Mouse (Mus musculus): Measurements from ENCODE around the gene Sh3bgrl2. TPM values are rescaled to one million over a fixed set of nuclear protein-coding genes. Genes with fewer than 3 reads are reported as not detected.
"Not testable (repeated sequence)": the region's sequence is repeated elsewhere in the genome, so short reads cannot be mapped to it uniquely, and the experiment has no call there.

Sh3bgrl2 gene
- 3.4 TPM for polyA plus RNA-seq (2012; fragmentation: generic; extraction: Trizol)
- long read RNA-seq, experiment 1: 0 reads
- long read RNA-seq, experiment 2, full-length matches to known transcripts: 68 of 74 reads
- long read RNA-seq, experiment 2, partial matches to known transcripts: 0 of 74 reads
- long read RNA-seq, experiment 2, other reads (novel, unspliced or antisense): 6 of 74 reads

DNA sequence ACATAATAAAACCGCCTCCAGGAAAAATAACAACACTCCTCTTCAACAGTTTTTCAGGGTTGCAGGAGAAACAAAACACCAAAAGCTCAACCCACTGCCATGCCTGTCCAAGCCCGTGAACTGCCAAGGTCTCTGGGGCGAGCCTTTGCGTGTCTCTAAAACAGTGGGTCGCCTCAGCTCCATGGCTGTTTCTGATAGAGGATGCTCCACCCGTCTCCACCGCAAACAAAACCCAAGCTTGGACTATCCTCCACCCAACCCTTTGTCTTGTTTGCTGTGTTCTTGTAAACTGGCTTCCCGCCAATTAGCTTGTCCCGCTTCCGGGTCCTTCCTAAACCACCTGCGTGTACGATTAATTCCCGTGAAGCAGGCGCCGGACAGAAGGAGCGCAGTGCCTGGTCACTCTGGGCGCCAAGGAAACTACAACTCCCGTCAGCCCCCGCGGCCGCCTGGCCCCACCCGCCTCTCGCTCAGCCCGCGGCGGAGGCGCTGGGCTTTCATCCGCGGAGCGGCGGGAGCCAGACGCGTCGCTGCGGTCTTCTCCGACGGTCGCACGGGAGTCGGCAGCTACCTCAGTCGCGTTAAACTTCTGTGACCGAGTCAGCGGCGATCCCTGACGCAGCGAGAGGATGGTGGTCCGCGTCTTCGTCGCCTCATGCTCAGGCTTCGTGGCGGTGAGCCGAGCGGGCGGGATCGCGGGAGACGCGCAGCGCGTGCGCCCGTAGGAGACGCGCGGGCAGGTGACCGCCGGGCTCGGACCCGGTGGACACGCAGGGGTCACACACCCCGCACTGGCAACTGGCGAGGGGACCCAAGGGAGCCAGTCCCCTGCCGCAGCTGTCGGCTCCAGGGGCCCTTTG lies at the start of gene Sh3bgrl2:
Gene Sh3bgrl2, plus strand, starts transcription at position 498 of the 860 bp plus-strand sequence.
- no peaks in the 10 kb centered on the region for H3K36me3 ChIP-seq (ENCODE audit: control insufficient read depth, insufficient read depth)
- H3K79me2 ChIP-seq (ENCODE audit: control insufficient read depth, insufficient read depth): no peaks in the 10 kb centered on the region
- H3K27me3 ChIP-seq (ENCODE audit: control insufficient read depth, insufficient read depth, insufficient read length): no peaks in the 10 kb centered on the region
- no peak for TF ChIP-seq FOSL1 (IDR thresholded peaks at IDR 0.05; ENCODE audit: insufficient read depth, low read length, poor library complexity, severe bottlenecking)
- TF ChIP-seq CEBPB (IDR thresholded peaks at IDR 0.05; ENCODE audit: low read depth): no peak
- TF ChIP-seq USF1 (IDR thresholded peaks at IDR 0.05; ENCODE audit: low read depth): no peak
- no peak for TF ChIP-seq MYOD1 (IDR thresholded peaks at IDR 0.05; ENCODE audit: control insufficient read depth, insufficient read length, low read depth)
- TF ChIP-seq MAX (IDR thresholded peaks at IDR 0.05): no peak
- TF ChIP-seq MYOG (IDR thresholded peaks at IDR 0.05; ENCODE audit: control insufficient read depth, extremely low read depth, insufficient read length): no peak
- TF ChIP-seq CTCF (IDR thresholded peaks at IDR 0.05; ENCODE audit: control insufficient read depth, insufficient read depth, insufficient read length): no peak
- H3ac ChIP-seq (ENCODE audit: control insufficient read depth, insufficient read length, low read depth): peak within 1 kb of the TSS; percentile 87
- no peaks in the 10 kb centered on the region for H3K79me3 ChIP-seq (ENCODE audit: low read depth)
- peak within 1 kb of the TSS; percentile 41 for H3K4me3 ChIP-seq (ENCODE audit: insufficient read depth, poor library complexity, severe bottlenecking)

DNA sequence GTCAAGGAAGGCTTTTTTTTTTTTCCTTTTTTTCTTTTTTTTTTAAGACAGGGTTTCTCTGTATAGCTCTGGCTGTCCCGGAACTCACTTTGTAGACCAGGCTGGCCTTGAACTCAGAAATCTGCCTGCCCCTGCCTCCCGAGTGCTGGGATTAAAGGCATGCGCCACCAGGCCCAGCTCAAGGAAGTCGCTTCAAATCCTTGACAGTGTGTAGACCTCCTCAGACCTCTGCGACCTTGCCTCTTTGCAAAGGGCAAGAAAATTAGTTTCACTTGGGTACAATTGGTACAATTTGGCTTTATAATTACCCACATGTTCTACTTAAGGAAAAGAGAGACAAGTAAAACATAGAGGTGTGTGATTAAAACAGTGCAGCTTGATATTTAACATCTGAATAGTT lies 29.0 kb upstream of the Sh3bgrl2 start:
- H3K79me3 ChIP-seq (ENCODE audit: low read depth); H3ac ChIP-seq (ENCODE audit: control insufficient read depth, insufficient read length, low read depth); H3K27me3 ChIP-seq (ENCODE audit: control insufficient read depth, insufficient read depth, insufficient read length); H3K79me2 ChIP-seq (ENCODE audit: control insufficient read depth, insufficient read depth); H3K36me3 ChIP-seq (ENCODE audit: control insufficient read depth, insufficient read depth); H3K4me3 ChIP-seq (ENCODE audit: insufficient read depth, poor library complexity, severe bottlenecking): not testable (repeated sequence)

DNA sequence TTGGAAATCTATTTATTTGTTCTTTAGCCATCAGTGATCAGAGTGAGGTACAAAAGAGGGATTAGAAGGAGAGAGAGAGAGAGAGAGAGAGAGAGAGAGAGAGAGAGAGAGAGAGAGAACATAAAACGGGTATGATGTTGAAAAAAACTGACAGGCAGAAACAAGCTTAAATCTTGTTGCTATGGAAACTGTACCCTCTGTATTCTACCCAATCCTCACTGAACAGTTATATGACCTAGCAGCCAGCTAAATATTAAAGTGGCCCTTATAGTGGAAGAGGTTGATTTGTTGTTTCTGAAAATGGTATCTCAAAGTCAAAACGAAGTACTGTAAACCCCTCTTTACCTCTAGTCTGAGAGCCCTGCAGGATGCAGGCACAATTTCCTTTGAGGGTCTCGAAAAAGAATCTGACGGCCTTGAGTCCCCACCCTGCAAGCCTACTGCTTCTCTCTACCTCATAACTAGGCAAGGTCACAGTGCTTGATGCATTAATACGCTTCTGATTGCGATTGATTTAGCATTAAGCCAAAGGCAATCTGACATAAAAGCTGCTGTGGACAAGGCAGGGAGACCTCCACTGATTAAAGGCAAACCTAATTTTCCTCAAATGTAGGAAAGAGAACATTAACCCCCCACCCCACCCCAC lies 28.5 kb upstream of the Sh3bgrl2 start:
- Histone ChIP-seq H3K4me3 (ENCODE audit: insufficient read depth, poor library complexity, severe bottlenecking) (no peak overlapping the region), H3K27me3 (ENCODE audit: control insufficient read depth, insufficient read depth, insufficient read length) (no peaks in the 10 kb centered on the region), H3K36me3 (ENCODE audit: control insufficient read depth, insufficient read depth) (no peaks in the 10 kb centered on the region), H3ac (ENCODE audit: control insufficient read depth, insufficient read length, low read depth) (no peak overlapping the region), H3K79me2 (ENCODE audit: control insufficient read depth, insufficient read depth) (no peaks in the 10 kb centered on the region), H3K79me3 (ENCODE audit: low read depth) (no peaks in the 10 kb centered on the region)
- no peak for TF ChIP-seq CTCF (IDR thresholded peaks at IDR 0.05; ENCODE audit: control insufficient read depth, insufficient read depth, insufficient read length)
- TF ChIP-seq FOSL1 (IDR thresholded peaks at IDR 0.05; ENCODE audit: insufficient read depth, low read length, poor library complexity, severe bottlenecking): no peak
- no peak for TF ChIP-seq USF1 (IDR thresholded peaks at IDR 0.05; ENCODE audit: low read depth)
- TF ChIP-seq MYOD1 (IDR thresholded peaks at IDR 0.05; ENCODE audit: control insufficient read depth, insufficient read length, low read depth): no peak

DNA sequence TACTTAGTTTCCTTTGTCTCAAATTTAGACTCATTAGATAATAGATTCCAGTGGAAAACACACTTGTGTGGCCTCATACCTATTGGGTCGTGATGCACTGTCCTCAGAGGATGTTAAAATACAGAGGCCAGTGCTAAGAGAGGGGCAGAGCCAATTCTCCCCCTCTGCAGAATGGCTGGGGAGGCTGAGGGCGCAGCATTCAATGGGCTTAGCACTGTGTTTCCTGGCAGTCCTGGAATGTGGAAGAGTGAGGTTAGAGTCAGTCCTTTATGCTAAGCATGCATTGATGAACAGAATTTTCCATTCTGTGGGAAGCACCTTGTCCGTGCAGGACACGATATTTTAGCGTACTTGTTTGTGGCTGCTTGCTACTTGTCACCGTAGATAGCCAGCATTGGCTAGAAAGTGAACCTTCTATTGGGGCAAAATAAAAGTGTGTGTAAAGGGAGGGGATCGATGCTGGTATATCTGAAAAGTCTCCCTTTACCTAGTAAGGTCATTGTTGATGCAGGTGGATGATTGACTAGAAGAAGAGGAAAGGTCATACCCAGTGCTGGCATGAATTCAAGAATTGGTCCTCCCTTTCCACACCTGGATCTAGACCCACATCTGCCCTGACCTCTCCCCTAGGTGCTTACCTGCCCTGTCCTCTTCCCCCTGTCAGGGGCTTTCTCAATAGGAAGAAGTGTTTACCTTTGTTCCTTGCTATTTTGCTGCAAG lies 20.6 kb upstream of the Sh3bgrl2 start:
- H3K4me3 ChIP-seq (ENCODE audit: insufficient read depth, poor library complexity, severe bottlenecking): no peak overlapping the region
- TF ChIP-seq CEBPB (IDR thresholded peaks at IDR 0.05; ENCODE audit: low read depth) (no peak), MYOD1 (IDR thresholded peaks at IDR 0.05; ENCODE audit: control insufficient read depth, insufficient read length, low read depth) (no peak), USF1 (IDR thresholded peaks at IDR 0.05; ENCODE audit: low read depth) (no peak), MAX (IDR thresholded peaks at IDR 0.05) (no peak), CTCF (IDR thresholded peaks at IDR 0.05; ENCODE audit: control insufficient read depth, insufficient read depth, insufficient read length) (no peak), MYOG (IDR thresholded peaks at IDR 0.05; ENCODE audit: control insufficient read depth, extremely low read depth, insufficient read length) (no peak), FOSL1 (IDR thresholded peaks at IDR 0.05; ENCODE audit: insufficient read depth, low read length, poor library complexity, severe bottlenecking) (no peak)
- H3K79me3 ChIP-seq (ENCODE audit: low read depth): no peaks in the 10 kb centered on the region

DNA sequence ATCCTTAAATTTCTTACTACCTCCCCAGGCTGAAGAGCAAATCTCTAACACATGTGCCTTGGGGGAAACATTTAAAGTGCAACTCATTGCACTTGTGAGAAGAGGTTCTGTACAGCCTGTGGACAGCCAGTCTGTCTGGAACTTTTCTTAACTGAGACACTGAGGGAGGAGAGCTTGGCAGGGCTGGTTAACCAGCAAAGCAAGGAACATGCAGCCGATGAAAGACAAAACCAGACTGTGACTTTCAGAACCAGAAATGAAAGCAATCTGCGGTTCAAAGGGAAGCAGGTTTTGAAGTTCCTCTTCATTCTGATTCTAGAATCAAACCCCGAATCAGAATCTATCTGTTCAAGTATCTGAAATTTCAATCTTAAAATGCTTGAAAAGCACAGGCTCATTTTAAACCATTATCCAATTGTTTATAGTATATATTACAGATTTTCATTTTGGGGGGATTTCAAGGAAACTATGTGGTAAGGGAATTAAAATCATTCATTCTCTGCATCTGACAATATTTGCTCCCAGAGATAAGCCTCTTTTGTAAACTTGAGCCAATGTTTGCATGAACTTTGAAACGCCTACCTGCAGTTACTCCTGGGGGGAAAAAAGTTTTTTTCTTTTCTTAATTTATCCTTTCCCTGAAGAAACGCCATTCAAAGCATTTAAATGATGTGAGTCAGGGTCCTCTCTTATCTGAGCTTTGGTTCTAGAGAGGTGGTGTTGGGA lies 14.9 kb upstream of the Sh3bgrl2 start:
- Histone ChIP-seq H3K27me3 (ENCODE audit: control insufficient read depth, insufficient read depth, insufficient read length) (no peaks in the 10 kb centered on the region), H3K79me2 (ENCODE audit: control insufficient read depth, insufficient read depth) (no peaks in the 10 kb centered on the region), H3K4me3 (ENCODE audit: insufficient read depth, poor library complexity, severe bottlenecking) (no peak overlapping the region), H3K79me3 (ENCODE audit: low read depth) (no peaks in the 10 kb centered on the region), H3K36me3 (ENCODE audit: control insufficient read depth, insufficient read depth) (no peaks in the 10 kb centered on the region), H3ac (ENCODE audit: control insufficient read depth, insufficient read length, low read depth) (no peak overlapping the region)
- TF ChIP-seq USF1 (IDR thresholded peaks at IDR 0.05; ENCODE audit: low read depth): no peak
- TF ChIP-seq MYOD1 (IDR thresholded peaks at IDR 0.05; ENCODE audit: control insufficient read depth, insufficient read length, low read depth): no peak
- no peak for TF ChIP-seq CEBPB (IDR thresholded peaks at IDR 0.05; ENCODE audit: low read depth)
- TF ChIP-seq FOSL1 (IDR thresholded peaks at IDR 0.05; ENCODE audit: insufficient read depth, low read length, poor library complexity, severe bottlenecking): no peak
- TF ChIP-seq MAX (IDR thresholded peaks at IDR 0.05): no peak
- TF ChIP-seq MYOG (IDR thresholded peaks at IDR 0.05; ENCODE audit: control insufficient read depth, extremely low read depth, insufficient read length): no peak
- no peak for TF ChIP-seq CTCF (IDR thresholded peaks at IDR 0.05; ENCODE audit: control insufficient read depth, insufficient read depth, insufficient read length)

More for the DNA sequence above, 20.6 kb upstream of the Sh3bgrl2 start:
- H3ac ChIP-seq (ENCODE audit: control insufficient read depth, insufficient read length, low read depth): no peak overlapping the region
- no peaks in the 10 kb centered on the region for H3K79me2 ChIP-seq (ENCODE audit: control insufficient read depth, insufficient read depth)
- no peaks in the 10 kb centered on the region for H3K27me3 ChIP-seq (ENCODE audit: control insufficient read depth, insufficient read depth, insufficient read length)
- no peaks in the 10 kb centered on the region for H3K36me3 ChIP-seq (ENCODE audit: control insufficient read depth, insufficient read depth)
